Mouse (Mus musculus): ENCODE results near the gene Gjc3.

The Gjc3 gene

GRCm38 (mm10) chr5:137973738-137974137 lies 10.8 kb upstream of the Gjc3 start:
- Histone ChIP-seq H3K4me1 (replicated peaks; ENCODE audit: low read depth, low read length) (no peaks in the 10 kb centered on the region), H3K36me3 (ENCODE audit: insufficient read depth, low read length) (no peaks in the 10 kb centered on the region), H3K27me3 (ENCODE audit: insufficient read depth, low read length) (0 out of 2 replicates have a peak, but pooled peaks cover 2% of the 10 kb centered on the region), H3K9me3 (ENCODE audit: low read length) (no peaks in the 10 kb centered on the region), H3K4me3 (replicated peaks; ENCODE audit: low read length) (no peak overlapping the region)
- TF ChIP-seq CTCF (conservative IDR thresholded peaks at IDR 0.05; ENCODE audit: low read length) (peak; percentile 55), POU5F1 (IDR thresholded peaks at IDR 0.05; ENCODE audit: borderline replicate concordance, low read length) (no peak)

- Histone ChIP-seq H3K4me1 (replicated peaks; ENCODE audit: low read depth, low read length) (no peaks in the 10 kb centered on the region), H3K9me3 (ENCODE audit: low read length) (no peaks in the 10 kb centered on the region), H3K36me3 (ENCODE audit: insufficient read depth, low read length) (no peaks in the 10 kb centered on the region), H3K27me3 (ENCODE audit: insufficient read depth, low read length) (0 out of 2 replicates have a peak, but pooled peaks cover 2% of the 10 kb centered on the region), H3K4me3 (replicated peaks; ENCODE audit: low read length) (no peak overlapping the region)
- peak; percentile 48 for TF ChIP-seq CTCF (conservative IDR thresholded peaks at IDR 0.05; ENCODE audit: low read length)
- no peak for TF ChIP-seq NANOG (IDR thresholded peaks at IDR 0.05; ENCODE audit: borderline replicate concordance, low read length)
- TF ChIP-seq POU5F1 (IDR thresholded peaks at IDR 0.05; ENCODE audit: borderline replicate concordance, low read length) = no peak
These were observed 10.3 kb upstream of the Gjc3 start for GRCm38 (mm10) chr5:137973161-137973560.

GRCm38 (mm10) chr5:137966492-137966891 lies 3.6 kb upstream of the Gjc3 start:
- Histone ChIP-seq H3K36me3 (ENCODE audit: insufficient read depth, low read length) (no peaks in the 10 kb centered on the region), H3K27me3 (ENCODE audit: insufficient read depth, low read length) (no peaks in the 10 kb centered on the region; the same call in 1 of the 2 replicates), H3K9me3 (ENCODE audit: low read length) (no peaks in the 10 kb centered on the region), H3K4me3 (replicated peaks; ENCODE audit: low read length) (no peak overlapping the region), H3K4me1 (replicated peaks; ENCODE audit: low read depth, low read length) (no peaks in the 10 kb centered on the region)
- TF ChIP-seq CTCF (conservative IDR thresholded peaks at IDR 0.05; ENCODE audit: low read length) = no peak

- no peak for TF ChIP-seq POU5F1 (IDR thresholded peaks at IDR 0.05; ENCODE audit: borderline replicate concordance, low read length)
- no peak for TF ChIP-seq CTCF (conservative IDR thresholded peaks at IDR 0.05; ENCODE audit: low read length)
- TF ChIP-seq NANOG (IDR thresholded peaks at IDR 0.05; ENCODE audit: borderline replicate concordance, low read length) = no peak
- no peaks in the 10 kb centered on the region for H3K4me1 ChIP-seq (replicated peaks; ENCODE audit: low read depth, low read length)
- H3K9me3 ChIP-seq (ENCODE audit: low read length) = no peaks in the 10 kb centered on the region
- no peak overlapping the region for H3K4me3 ChIP-seq (replicated peaks; ENCODE audit: low read length)
- H3K36me3 ChIP-seq (ENCODE audit: insufficient read depth, low read length) = no peaks in the 10 kb centered on the region
- no peaks in the 10 kb centered on the region for H3K27me3 ChIP-seq (ENCODE audit: insufficient read depth, low read length)
These were observed 6.5 kb downstream of the Gjc3 start for GRCm38 (mm10) chr5:137956404-137956803.

GRCm38 (mm10) chr5:137951218-137951617 lies 11.7 kb downstream of the Gjc3 start:
- Histone ChIP-seq H3K27me3 (ENCODE audit: insufficient read depth, low read length) (no peaks in the 10 kb centered on the region), H3K4me3 (replicated peaks; ENCODE audit: low read length) (no peak overlapping the region), H3K36me3 (ENCODE audit: insufficient read depth, low read length) (no peaks in the 10 kb centered on the region), H3K9me3 (ENCODE audit: low read length) (no peaks in the 10 kb centered on the region), H3K4me1 (replicated peaks; ENCODE audit: low read depth, low read length) (no peaks in the 10 kb centered on the region)
- TF ChIP-seq NANOG (IDR thresholded peaks at IDR 0.05; ENCODE audit: borderline replicate concordance, low read length) (no peak), CTCF (conservative IDR thresholded peaks at IDR 0.05; ENCODE audit: low read length) (peak; percentile 8; the same call in 1 of the 2 replicates)

- no peaks in the 10 kb centered on the region for H3K9me3 ChIP-seq (ENCODE audit: low read length)
- TF ChIP-seq POU5F1 (IDR thresholded peaks at IDR 0.05; ENCODE audit: borderline replicate concordance, low read length) = no peak
- no peak for TF ChIP-seq NANOG (IDR thresholded peaks at IDR 0.05; ENCODE audit: borderline replicate concordance, low read length)
- TF ChIP-seq CTCF (conservative IDR thresholded peaks at IDR 0.05; ENCODE audit: low read length) = no peak
These were observed 15.6 kb downstream of the Gjc3 start for GRCm38 (mm10) chr5:137947303-137947702.

GRCm38 (mm10) chr5:137943133-137943532 lies 19.8 kb downstream of the Gjc3 start:
- peaks cover 2% of the 10 kb centered on the region for H3K4me1 ChIP-seq (replicated peaks; ENCODE audit: low read depth, low read length)
- H3K36me3 ChIP-seq (ENCODE audit: insufficient read depth, low read length) = no peaks in the 10 kb centered on the region
- peaks cover 3% of the 10 kb centered on the region; the same call in 1 of the 2 replicates for H3K9me3 ChIP-seq (ENCODE audit: low read length)
- no peak for TF ChIP-seq POU5F1 (IDR thresholded peaks at IDR 0.05; ENCODE audit: borderline replicate concordance, low read length)
- no peaks in the 10 kb centered on the region for H3K27me3 ChIP-seq (ENCODE audit: insufficient read depth, low read length)
- no peak overlapping the region for H3K4me3 ChIP-seq (replicated peaks; ENCODE audit: low read length)

More at GRCm38 (mm10) chr5:137947303-137947702, 15.6 kb downstream of the Gjc3 start:
- Histone ChIP-seq H3K36me3 (ENCODE audit: insufficient read depth, low read length) (no peaks in the 10 kb centered on the region), H3K4me3 (replicated peaks; ENCODE audit: low read length) (no peak overlapping the region), H3K4me1 (replicated peaks; ENCODE audit: low read depth, low read length) (no peaks in the 10 kb centered on the region), H3K27me3 (ENCODE audit: insufficient read depth, low read length) (no peaks in the 10 kb centered on the region)

- Histone ChIP-seq H3K36me3 (ENCODE audit: insufficient read depth, low read length) (no peaks in the 10 kb centered on the region), H3K4me3 (replicated peaks; ENCODE audit: low read length) (no peak overlapping the region), H3K9me3 (ENCODE audit: low read length) (peaks cover 10% of the 10 kb centered on the region; the same call in 1 of the 2 replicates), H3K27me3 (ENCODE audit: insufficient read depth, low read length) (no peaks in the 10 kb centered on the region), H3K4me1 (replicated peaks; ENCODE audit: low read depth, low read length) (peaks cover 23% of the 10 kb centered on the region)
- no peak for TF ChIP-seq NANOG (IDR thresholded peaks at IDR 0.05; ENCODE audit: borderline replicate concordance, low read length)
- no peak for TF ChIP-seq CTCF (conservative IDR thresholded peaks at IDR 0.05; ENCODE audit: low read length)
- no peak for TF ChIP-seq POU5F1 (IDR thresholded peaks at IDR 0.05; ENCODE audit: borderline replicate concordance, low read length)
These were observed 21.9 kb downstream of the Gjc3 start for GRCm38 (mm10) chr5:137940948-137941347.

- H3K36me3 ChIP-seq (ENCODE audit: insufficient read depth, low read length) = no peaks in the 10 kb centered on the region
- H3K9me3 ChIP-seq (ENCODE audit: low read length) = peaks cover 10% of the 10 kb centered on the region; the same call in 1 of the 2 replicates
- H3K4me1 ChIP-seq (replicated peaks; ENCODE audit: low read depth, low read length) = peaks cover 40% of the 10 kb centered on the region
- no peaks in the 10 kb centered on the region for H3K27me3 ChIP-seq (ENCODE audit: insufficient read depth, low read length)
- H3K4me3 ChIP-seq (replicated peaks; ENCODE audit: low read length) = no peak overlapping the region
- TF ChIP-seq NANOG (IDR thresholded peaks at IDR 0.05; ENCODE audit: borderline replicate concordance, low read length) = no peak
- TF ChIP-seq CTCF (conservative IDR thresholded peaks at IDR 0.05; ENCODE audit: low read length) = peak; percentile 57
- TF ChIP-seq POU5F1 (IDR thresholded peaks at IDR 0.05; ENCODE audit: borderline replicate concordance, low read length) = no peak
These were observed 25.7 kb downstream of the Gjc3 start for GRCm38 (mm10) chr5:137937238-137937637.

Measured in E14TG2a.4 (cell line).